Mouse (Mus musculus) urinary bladder, adult 2 months (tissue): ENCODE results near the gene Havcr1. TPM values are rescaled to one million over a fixed set of nuclear protein-coding genes. Genes with fewer than 3 reads are reported as not detected.

Experiments used
- DNase-seq: peaks from one replicate; pipeline ENCODE4 v3.0.0; 2022; ENCODE audit warnings: low spot score
- polyA plus RNA-seq: library from polyadenylated mRNA; depleted of rRNA; stranded (reverse); fragments of >200 nt; gene quantifications from 2 replicates; pipeline ENCODE4 v1.2.3, GENCODE M21; 2012; rRNA removed

The Havcr1 gene
- polyA plus RNA-seq, 1 experiment: 0.23 TPM

GRCm38 (mm10) chr11:46819930-46820329 is 85.0 kb downstream of the Havcr1 start:
- DNase-seq: no peak

Other genes starting within 250 kb of the Havcr1 start
- gene Gm12169, start 210.9 kb upstream of the Havcr1 start, polyA plus RNA-seq: not detected in 2 replicates
- gene BC053393, start 163.5 kb upstream of the Havcr1 start, polyA plus RNA-seq: not detected in 2 replicates
- not detected in 2 replicates for gene Dppa1, start 105.8 kb upstream of the Havcr1 start, polyA plus RNA-seq
- gene Timd2, start 28.0 kb upstream of the Havcr1 start, polyA plus RNA-seq: not detected in 2 replicates
- 3.1 and 3.3 TPM in 2 replicates for gene Timd4, start 75.7 kb downstream of the Havcr1 start, polyA plus RNA-seq